Mouse (Mus musculus) bone marrow, adult 2 months (tissue): ENCODE measurements around the gene Dkk3.

ENCODE experiments used
- CTCF ChIP-seq: fragments of 200-500 bp; IDR thresholded peaks from 2 replicates; pipeline ENCODE4 v1.5.1; 2011; ENCODE audit warnings: low read length, control low read depth; ENCODE audit not compliant: control insufficient read depth, insufficient read depth
- POLR2A ChIP-seq: fragments of 200-500 bp; IDR thresholded peaks from 2 replicates; pipeline ENCODE4 v1.6.1; 2011; ENCODE audit warnings: low read depth, mild to moderate bottlenecking, control low read depth, low read length, borderline replicate concordance; ENCODE audit not compliant: control insufficient read depth

GRCm38 (mm10) chr7:112204380-112204963 lies 45.6 kb upstream of the Dkk3 start:
- no peak for TF ChIP-seq CTCF
- no peak for TF ChIP-seq POLR2A
